Mouse (Mus musculus) MEL (cell line): ENCODE measurements around the gene Atp6v0a1. TPM values are rescaled to one million over a fixed set of nuclear protein-coding genes. Genes with fewer than 3 reads are reported as not detected.

ENCODE experiments used
- DNase-seq: peaks from one replicate; pipeline ENCODE4 v3.0.0; 2011; ENCODE audit warnings: low read depth, low spot score
- H3K27ac ChIP-seq: 2 replicates; pipeline ENCODE4 v1.5.1; 2012; ENCODE audit warnings: low read depth, mild to moderate bottlenecking, control low read depth, low read length, moderate library complexity; ENCODE audit not compliant: control insufficient read depth
- H3K27me3 ChIP-seq, 2 experiments: fragments of 150-350 bp in 1 of 2; sonication (generic) in 1 of 2; 2 replicates each; pipeline ENCODE4 v1.6.1; 2012; ENCODE audit warnings: low read length in 2 of 2, mild to moderate bottlenecking in 2 of 2, improper control_type of control experiment in 1 of 2, moderate library complexity in 1 of 2; ENCODE audit not compliant: insufficient read depth in 2 of 2, control insufficient read depth in 1 of 2
- H3K36me3 ChIP-seq, 2 experiments: 2 replicates each; pipeline ENCODE4 v1.6.1; 2012 to 2014; ENCODE audit warnings: low read length in 2 of 2, improper control_type of control experiment in 1 of 2, inconsistent platforms in 1 of 2, mild to moderate bottlenecking in 1 of 2; ENCODE audit not compliant: insufficient read depth in 2 of 2, control insufficient read depth in 1 of 2
- H3K4me1 ChIP-seq, 2 experiments: fragments of 150-350 bp in 1 of 2; sonication (generic) in 1 of 2; 2 replicates each; pipeline ENCODE4 v1.6.1; 2012; ENCODE audit warnings: low read length in 2 of 2, improper control_type of control experiment in 1 of 2, mild to moderate bottlenecking in 1 of 2; ENCODE audit not compliant: insufficient read depth in 2 of 2, control insufficient read depth in 1 of 2
- H3K4me3 ChIP-seq, 2 experiments: fragments of 150-350 bp in 1 of 2; sonication (generic) in 1 of 2; 2 replicates each; pipeline ENCODE4 v1.5.1; 2012; ENCODE audit warnings: low read depth in 2 of 2, low read length in 2 of 2, mild to moderate bottlenecking in 2 of 2, moderate library complexity in 2 of 2, control low read depth in 1 of 2, improper control_type of control experiment in 1 of 2; ENCODE audit not compliant: control insufficient read depth in 1 of 2, insufficient read depth in 1 of 2
- H3K79me2 ChIP-seq: 2 replicates; pipeline ENCODE4 v1.6.1; 2012; ENCODE audit warnings: mild to moderate bottlenecking, low read length, moderate library complexity; ENCODE audit not compliant: control insufficient read depth, poor library complexity, insufficient read depth
- H3K9ac ChIP-seq: 2 replicates; pipeline ENCODE4 v1.6.1; 2012; ENCODE audit warnings: low read depth, mild to moderate bottlenecking, control low read depth, low read length, moderate library complexity; ENCODE audit not compliant: control insufficient read depth, poor library complexity, severe bottlenecking
- H3K9me3 ChIP-seq: fragments of 150-350 bp; sonication (generic); replicated peaks from 2 replicates; pipeline ENCODE4 v1.6.1; 2012; ENCODE audit warnings: mild to moderate bottlenecking, low read length, improper control_type of control experiment, moderate library complexity; ENCODE audit not compliant: insufficient read depth
- BHLHE40 ChIP-seq: IDR thresholded peaks from 2 replicates; pipeline ENCODE4 v1.6.1; 2012; ENCODE audit warnings: low read depth, mild to moderate bottlenecking, inconsistent platforms, low read length, improper control_type of control experiment, borderline replicate concordance
- CHD1 ChIP-seq: IDR thresholded peaks from 2 replicates; pipeline ENCODE4 v1.6.1; 2012; ENCODE audit warnings: low read depth, mild to moderate bottlenecking, inconsistent platforms, low read length, improper control_type of control experiment
- CHD2 ChIP-seq: IDR thresholded peaks from 2 replicates; pipeline ENCODE4 v1.6.1; 2011; ENCODE audit warnings: low read length, improper control_type of control experiment
- CTCF ChIP-seq, 3 experiments: IDR thresholded peaks in 2 of 3; conservative IDR thresholded peaks in 1 of 3; 2 replicates each; pipeline ENCODE4 v1.5.1; 2011 to 2012; ENCODE audit warnings: low read length in 3 of 3, low read depth in 2 of 3, mild to moderate bottlenecking in 2 of 3, improper control_type of control experiment in 1 of 3, inconsistent platforms in 1 of 3, mixed read lengths in 1 of 3, moderate library complexity in 1 of 3; ENCODE audit not compliant: control insufficient read depth in 1 of 3, insufficient read depth in 1 of 3, poor library complexity in 1 of 3, severe bottlenecking in 1 of 3
- E2F4 ChIP-seq: IDR thresholded peaks from 2 replicates; pipeline ENCODE4 v1.6.1; 2011; ENCODE audit warnings: low read depth, low read length, improper control_type of control experiment, borderline replicate concordance
- ELF1 ChIP-seq: IDR thresholded peaks from 2 replicates; pipeline ENCODE4 v1.6.1; 2014; ENCODE audit warnings: low read depth, mild to moderate bottlenecking, inconsistent platforms, low read length, improper control_type of control experiment, moderate library complexity
- EP300 ChIP-seq, 2 experiments: IDR thresholded peaks; 2 replicates each; pipeline ENCODE4 v1.6.1; 2011; ENCODE audit warnings: improper control_type of control experiment in 2 of 2, low read length in 2 of 2, low read depth in 1 of 2, mild to moderate bottlenecking in 1 of 2
- ETS1 ChIP-seq: IDR thresholded peaks from 2 replicates; pipeline ENCODE4 v1.6.1; 2012; ENCODE audit warnings: low read depth, mild to moderate bottlenecking, inconsistent platforms, low read length, improper control_type of control experiment, moderate library complexity
- GATA1 ChIP-seq: IDR thresholded peaks from 2 replicates; pipeline ENCODE4 v1.6.1; 2011; ENCODE audit warnings: low read depth, low read length, improper control_type of control experiment
- HCFC1 ChIP-seq: IDR thresholded peaks from 2 replicates; pipeline ENCODE4 v1.6.1; 2012; ENCODE audit warnings: low read depth, mild to moderate bottlenecking, inconsistent platforms, low read length, improper control_type of control experiment, moderate library complexity
- JUND ChIP-seq: IDR thresholded peaks from 2 replicates; pipeline ENCODE4 v1.6.1; 2011; ENCODE audit warnings: low read depth, mild to moderate bottlenecking, improper control_type of control experiment, low read length
- KAT2A ChIP-seq: conservative IDR thresholded peaks from 2 replicates; pipeline ENCODE4 v1.6.1; 2012; ENCODE audit warnings: low read depth, low read length, improper control_type of control experiment, inconsistent platforms
- MAFK ChIP-seq: IDR thresholded peaks from 2 replicates; pipeline ENCODE4 v1.6.1; 2011; ENCODE audit warnings: low read depth, mild to moderate bottlenecking, low read length, improper control_type of control experiment, borderline replicate concordance
- MAX ChIP-seq: IDR thresholded peaks from 2 replicates; pipeline ENCODE4 v1.6.1; 2011; ENCODE audit warnings: low read length, improper control_type of control experiment
- MXI1 ChIP-seq: IDR thresholded peaks from 2 replicates; pipeline ENCODE4 v1.6.1; 2011; ENCODE audit warnings: mild to moderate bottlenecking, low read depth, low read length, improper control_type of control experiment
- MYB ChIP-seq: IDR thresholded peaks from 2 replicates; pipeline ENCODE4 v1.6.1; 2011; ENCODE audit warnings: mild to moderate bottlenecking, low read depth, low read length, improper control_type of control experiment
- MYC ChIP-seq: IDR thresholded peaks from 2 replicates; pipeline ENCODE4 v1.6.1; 2011; ENCODE audit warnings: low read depth, mild to moderate bottlenecking, low read length, improper control_type of control experiment, moderate library complexity
- NELFE ChIP-seq: IDR thresholded peaks from 2 replicates; pipeline ENCODE4 v1.6.1; 2011; ENCODE audit warnings: low read depth, low read length, improper control_type of control experiment
- NRF1 ChIP-seq: IDR thresholded peaks from 2 replicates; pipeline ENCODE4 v1.6.1; 2014; ENCODE audit warnings: low read depth, mild to moderate bottlenecking, inconsistent platforms, low read length, improper control_type of control experiment, moderate library complexity; ENCODE audit not compliant: poor library complexity, insufficient read depth, severe bottlenecking
- POLR2A ChIP-seq, 2 experiments: IDR thresholded peaks; 2 replicates each; pipeline ENCODE4 v1.6.1; 2011 to 2012; ENCODE audit warnings: low read length in 2 of 2, mild to moderate bottlenecking in 2 of 2, control low read depth in 1 of 2, improper control_type of control experiment in 1 of 2, low read depth in 1 of 2, moderate library complexity in 1 of 2; ENCODE audit not compliant: control insufficient read depth in 1 of 2, insufficient read depth in 1 of 2, poor library complexity in 1 of 2
- POLR2AphosphoS2 ChIP-seq: IDR thresholded peaks from 2 replicates; pipeline ENCODE4 v1.6.1; 2011; ENCODE audit warnings: low read length, improper control_type of control experiment
- POLR2AphosphoS5 ChIP-seq: IDR thresholded peaks from 2 replicates; pipeline ENCODE4 v1.6.1; 2012; ENCODE audit warnings: low read depth, borderline replicate concordance, mild to moderate bottlenecking, inconsistent platforms, low read length, moderate library complexity, mixed read lengths
- RAD21 ChIP-seq: IDR thresholded peaks from 2 replicates; pipeline ENCODE4 v1.6.1; 2011; ENCODE audit warnings: mild to moderate bottlenecking, low read depth, low read length, improper control_type of control experiment
- SIN3A ChIP-seq: IDR thresholded peaks from 2 replicates; pipeline ENCODE4 v1.6.1; 2012; ENCODE audit warnings: low read length, improper control_type of control experiment, inconsistent platforms
- SMC3 ChIP-seq: IDR thresholded peaks from 2 replicates; pipeline ENCODE4 v1.6.1; 2011; ENCODE audit warnings: low read depth, low read length, improper control_type of control experiment
- TAL1 ChIP-seq: IDR thresholded peaks from 2 replicates; pipeline ENCODE4 v1.6.1; 2012; ENCODE audit warnings: mild to moderate bottlenecking, inconsistent platforms, low read length, moderate library complexity, mixed read lengths
- TBP ChIP-seq: IDR thresholded peaks from 2 replicates; pipeline ENCODE4 v1.8.0; 2011; ENCODE audit warnings: low read depth, low read length, improper control_type of control experiment
- TCF12 ChIP-seq: IDR thresholded peaks from 2 replicates; pipeline ENCODE4 v1.6.1; 2014; ENCODE audit warnings: low read depth, mild to moderate bottlenecking, inconsistent platforms, low read length, improper control_type of control experiment, moderate library complexity
- UBTF ChIP-seq: IDR thresholded peaks from 2 replicates; pipeline ENCODE4 v1.6.1; 2012; ENCODE audit warnings: low read depth, mild to moderate bottlenecking, inconsistent platforms, low read length, improper control_type of control experiment, moderate library complexity, borderline replicate concordance; ENCODE audit not compliant: insufficient read depth
- USF1 ChIP-seq: IDR thresholded peaks from 2 replicates; pipeline ENCODE4 v1.6.1; 2014; ENCODE audit warnings: low read depth, mild to moderate bottlenecking, inconsistent platforms, low read length, improper control_type of control experiment, moderate library complexity
- USF2 ChIP-seq, 2 experiments: IDR thresholded peaks; 2 replicates each; pipeline ENCODE4 v1.6.1; 2011 to 2012; ENCODE audit warnings: improper control_type of control experiment in 2 of 2, low read length in 2 of 2, borderline replicate concordance in 1 of 2, inconsistent platforms in 1 of 2, low read depth in 1 of 2, mild to moderate bottlenecking in 1 of 2; ENCODE audit not compliant: insufficient read depth in 1 of 2
- ZC3H11A ChIP-seq: IDR thresholded peaks from 2 replicates; pipeline ENCODE4 v1.6.1; 2012; ENCODE audit warnings: low read depth, mild to moderate bottlenecking, inconsistent platforms, low read length, improper control_type of control experiment
- ZKSCAN1 ChIP-seq: IDR thresholded peaks from 2 replicates; pipeline ENCODE4 v1.6.1; 2012; ENCODE audit warnings: low read depth, mild to moderate bottlenecking, inconsistent platforms, low read length, improper control_type of control experiment, moderate library complexity
- ZMIZ1 ChIP-seq: IDR thresholded peaks from 2 replicates; pipeline ENCODE4 v1.6.1; 2012; ENCODE audit warnings: low read depth, mild to moderate bottlenecking, inconsistent platforms, low read length, improper control_type of control experiment, moderate library complexity
- polyA plus RNA-seq, 2 experiments: library from polyadenylated mRNA; stranded (reverse) in 1 of 2; unstranded in 1 of 2; fragments of >175 nt in 1 of 2; fragments of >200 nt in 1 of 2; gene quantifications; 2 replicates each; pipeline versions ENCODE4 v1.2.1 to v1.2.4; 2012; ENCODE audit warnings: low replicate concordance in 2 of 2, low read depth in 1 of 2; ENCODE audit not compliant: insufficient read length in 2 of 2, insufficient read depth in 1 of 2, missing spikeins in 1 of 2
- total RNA-seq: library from RNA; depleted of rRNA; stranded (reverse); fragments of 300-350 nt; gene quantifications from 2 replicates; pipeline ENCODE4 v1.2.3, GENCODE M21; 2012; rRNA removed

The Atp6v0a1 gene
- total RNA-seq = 12.8 and 20.8 TPM in 2 replicates
- polyA plus RNA-seq = 10 to 100 TPM in 1 of 2 experiments, not detected in 1; 23.2 TPM

DNA sequence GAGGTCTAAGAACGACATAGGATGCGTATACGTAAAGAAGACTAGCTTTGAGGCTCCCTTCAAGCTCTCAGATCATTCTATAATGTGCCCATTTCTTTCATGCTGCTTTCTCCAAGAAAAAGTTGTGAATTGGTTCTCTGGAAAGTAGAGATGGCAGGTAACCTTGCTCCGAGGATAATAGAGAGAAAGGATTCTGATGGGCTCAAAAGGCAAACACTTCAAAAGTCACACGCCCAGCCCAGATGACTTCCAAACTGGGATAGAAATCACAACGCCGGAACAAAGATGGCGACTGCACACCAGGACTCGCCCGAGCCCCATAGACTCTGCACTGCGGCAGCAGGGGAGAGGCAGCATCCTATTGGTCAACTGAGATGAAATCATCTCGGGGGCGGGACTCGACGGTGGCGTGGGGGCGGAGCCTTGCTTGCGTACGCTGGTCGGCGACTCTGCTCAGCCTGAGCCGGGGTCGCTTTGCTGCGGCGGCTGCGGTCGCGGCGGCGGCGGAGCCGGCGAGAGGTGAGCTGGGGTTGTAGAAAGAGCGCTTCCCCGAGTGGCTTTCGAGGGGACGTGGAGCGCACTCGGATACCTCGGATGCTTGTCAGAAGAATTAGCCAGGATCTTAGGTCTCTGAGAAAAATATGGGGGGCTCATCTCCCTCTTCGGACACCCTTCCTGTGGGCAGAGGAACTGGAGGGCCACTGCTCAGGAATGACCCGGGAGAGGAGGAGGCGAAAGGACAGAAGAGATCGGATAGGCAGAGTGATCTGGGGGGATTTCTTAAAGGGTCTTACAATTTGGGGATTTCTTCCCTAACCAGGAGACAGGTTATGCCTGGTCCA is at the start of gene Atp6v0a1:
Gene Atp6v0a1 (plus strand): TSS at position 407 of the 842 bp plus-strand sequence.
- H3K9ac ChIP-seq = peak within 1 kb of the TSS; percentile 73
- peaks cover 11 to 12% of the 10 kb centered on the region in 2 experiments for H3K4me1 ChIP-seq
- peak within 1 kb of the TSS; percentile 83 for H3K27ac ChIP-seq
- peak within 1 kb of the TSS; percentile 76 to 78 for H3K4me3 ChIP-seq
- H3K36me3 ChIP-seq = peaks cover 0 to 30% of the 10 kb centered on the region in 2 experiments; a peak in 2 of 4 replicates
- peaks cover 2% of the 10 kb centered on the region; the same call in 1 of the 2 replicates for H3K79me2 ChIP-seq
- peak; percentile 99 for DNase-seq
- H3K27me3 ChIP-seq = peaks cover 2 to 7% of the 10 kb centered on the region in 2 experiments; a peak in 3 of 4 replicates
- H3K9me3 ChIP-seq = no peaks in the 10 kb centered on the region
- TF ChIP-seq TCF12 (peak; percentile 48; the same call in 1 of the 2 replicates), BHLHE40 (no peak), MAX (no peak), CHD2 (no peak), NELFE (peak; percentile 77), ELF1 (peak; percentile 52; the same call in 1 of the 2 replicates), TBP (peak; percentile 89), MYB (no peak), MAFK (no peak), ETS1 (peak; percentile 86), KAT2A (no peak; the same call in 1 of the 2 replicates), GATA1 (peak; percentile 38; the same call in 1 of the 2 replicates), SMC3 (no peak), MXI1 (peak; percentile 72), MYC (peak; percentile 64; the same call in 1 of the 2 replicates), UBTF (no peak), RAD21 (no peak), ZMIZ1 (peak; percentile 47; the same call in 1 of the 2 replicates), TAL1 (no peak), ZKSCAN1 (no peak), NRF1 (peak; percentile 58; the same call in 1 of the 2 replicates), POLR2AphosphoS2 (peak; percentile 45; the same call in 1 of the 2 replicates), ZC3H11A (no peak), CTCF (IDR thresholded peaks at IDR 0.05 in 2 of 3, conservative IDR thresholded peaks at IDR 0.05 in 1 of 3; ENCODE audit: control insufficient read depth in 1 of 3, insufficient read depth in 1 of 3, low read depth in 2 of 3, low read length in 3 of 3, poor library complexity in 1 of 3, severe bottlenecking in 1 of 3) (0 out of 6 replicates have a peak, but pooled peaks of 1 of the 3 experiments have one; percentile 6), HCFC1 (peak; percentile 90), POLR2AphosphoS5 (no peak), EP300 (IDR thresholded peaks at IDR 0.05; ENCODE audit: low read depth in 1 of 2, low read length in 2 of 2) (0 out of 4 replicates have a peak, but pooled peaks of 1 of the 2 experiments have one; percentile 30), SIN3A (peak; percentile 75), USF2 (IDR thresholded peaks at IDR 0.05; ENCODE audit: borderline replicate concordance in 1 of 2, insufficient read depth in 1 of 2, low read depth in 1 of 2, low read length in 2 of 2) (no peak), CHD1 (0 out of 2 replicates have a peak, but pooled peaks have one; percentile 81), E2F4 (no peak), POLR2A (IDR thresholded peaks at IDR 0.05; ENCODE audit: control insufficient read depth in 1 of 2, insufficient read depth in 1 of 2, low read depth in 1 of 2, low read length in 2 of 2, poor library complexity in 1 of 2) (peak; percentile 83 to 92), JUND (no peak), USF1 (peak; percentile 41)
